Mouse (Mus musculus): ENCODE results near the gene Itgam.

GRCm38 (mm10) chr7:128154076-128154475 is 91.6 kb downstream of the Itgam start, which contains the start of gene Itgad:
- no peak for TF ChIP-seq POLR2A (IDR thresholded peaks at IDR 0.05; ENCODE audit: insufficient read depth, low read depth, low read length)
- no peak for TF ChIP-seq CTCF (IDR thresholded peaks at IDR 0.05; ENCODE audit: insufficient read depth, low read depth, low read length)
